11 mouse cellular contexts compared by ENCODE assay signal in genomic region chr8:126567674-126568073, GRCm38 (mm10). TPM values are rescaled to one million over a fixed set of nuclear protein-coding genes. Genes with fewer than 3 reads are reported as not detected.
DNase-seq lines count a peak whose midpoint lies in the region; ATAC-seq and TF ChIP-seq lines count a peak whose summit lies in the region.
"Had no signal": no experiment of that assay in that cellular context is flagged by ENCODE, and none has a peak within 500 bp of the region (broad histone marks: within the 10 kb centered on the region; RNA-seq: fewer than 3 reads in every experiment).

No protein-coding gene starts in this region.

- H3K27ac ChIP-seq in heart, embryonic 10.5 days: peak overlapping the region; percentile 91
- H3K27ac ChIP-seq in midbrain, postnatal 0 days (ENCODE audit: low read depth, low read length): no peak overlapping the region
- H3K27ac ChIP-seq: liver, embryonic 15.5 days had no signal

- 58% methylated on average over 2 of the region's 2 CpGs for WGBS in heart, embryonic 10.5 days
- 64% methylated on average over 2 of the region's 2 CpGs for WGBS in midbrain, postnatal 0 days

- peak; percentile 46 for DNase-seq in adrenal gland, postnatal 14 days
- no peak for DNase-seq in adrenal gland, postnatal 36 days
- peak; percentile 36 for DNase-seq in lung, postnatal 36 days
- no peak for DNase-seq in lung, postnatal 25 days (ENCODE audit: low spot score)
- no peak for DNase-seq in heart, embryonic 10.5 days (ENCODE audit: low spot score)
- peak; percentile 41 for DNase-seq in midbrain, postnatal 0 days (ENCODE audit: low spot score)
- no peak for DNase-seq in urinary bladder, postnatal 36 days (ENCODE audit: low spot score in 2 of 2)
- DNase-seq: embryo, embryonic 11 days; kidney, adult 11 months had no signal

- H3K4me3 ChIP-seq in heart, embryonic 10.5 days: no peak overlapping the region
- no peak overlapping the region for H3K4me3 ChIP-seq in midbrain, postnatal 0 days (ENCODE audit: low read depth, low read length)
- H3K4me3 ChIP-seq: liver, embryonic 15.5 days had no signal

- no peak overlapping the region for H3K4me2 ChIP-seq in midbrain, postnatal 0 days (ENCODE audit: low read depth, low read length, poor library complexity, severe bottlenecking)
- H3K4me2 ChIP-seq: liver, embryonic 15.5 days had no signal

- H3K9ac ChIP-seq in midbrain, postnatal 0 days (replicated peaks; ENCODE audit: low read length, poor library complexity, severe bottlenecking): no peak overlapping the region
- H3K9ac ChIP-seq: liver, embryonic 15.5 days had no signal

- no peaks in the 10 kb centered on the region for H3K27me3 ChIP-seq in heart, embryonic 10.5 days (ENCODE audit: insufficient read depth, poor library complexity, severe bottlenecking)
- no peaks in the 10 kb centered on the region for H3K27me3 ChIP-seq in midbrain, postnatal 0 days (ENCODE audit: insufficient read depth, low read length)
- H3K27me3 ChIP-seq: liver, embryonic 15.5 days had no signal

- no peak for TF ChIP-seq CTCF in midbrain, postnatal 0 days (IDR thresholded peaks at IDR 0.05)

- H3K9me3 ChIP-seq in heart, embryonic 10.5 days: no peaks in the 10 kb centered on the region
- no peaks in the 10 kb centered on the region for H3K9me3 ChIP-seq in midbrain, postnatal 0 days (ENCODE audit: low read length)
- H3K9me3 ChIP-seq: liver, embryonic 15.5 days had no signal

- ATAC-seq in midbrain, postnatal 0 days (ENCODE audit: low FRiP score): no peak
- ATAC-seq in cerebellum, adult (ENCODE audit: insufficient number of reproducible peaks, low FRiP score, low TSS enrichment): no peak

- peaks cover 61% of the 10 kb centered on the region for H3K4me1 ChIP-seq in heart, embryonic 10.5 days
- H3K4me1 ChIP-seq in midbrain, postnatal 0 days (ENCODE audit: insufficient read depth, low read length): peaks cover 15% of the 10 kb centered on the region; the same call in 1 of the 2 replicates

- no peaks in the 10 kb centered on the region for H3K36me3 ChIP-seq in heart, embryonic 10.5 days
- H3K36me3 ChIP-seq in midbrain, postnatal 0 days (ENCODE audit: insufficient read depth, low read length): no peaks in the 10 kb centered on the region
- H3K36me3 ChIP-seq: liver, embryonic 15.5 days had no signal

RNA-seq across cellular contexts. Expression of gene Irf2bp2, which starts 26.1 kb away (rescaled TPM):
- total RNA-seq in adrenal gland, postnatal 14 days (2021): 97.2 and 105 TPM in 2 replicates
- total RNA-seq in adrenal gland, postnatal 36 days (2021): 100 to 1,000 TPM in 1 of 2 experiments, 10 to 100 TPM in 1; 89.7 to 114 TPM
- polyA plus RNA-seq in heart, embryonic 10.5 days (2016; fragmentation: Nextera tagmentation; extraction: Ambion mirVana): 4.6 and 6.5 TPM in 2 replicates
- total RNA-seq in midbrain, postnatal 0 days (2014; rRNA removed): 81.3 and 88.2 TPM in 2 replicates
- polyA plus RNA-seq in midbrain, postnatal 0 days (2015; fragmentation: Nextera tagmentation; extraction: Ambion mirVana): 8.0 and 9.2 TPM in 2 replicates

Comparison
In these comparisons a context has a peak if more than half of its experiments do, and no peak if none do; other contexts are left out.
1. DNase-seq: peak in adrenal gland, postnatal 14 days (single experiment), lung, postnatal 36 days (single experiment) and midbrain, postnatal 0 days (single experiment); none in adrenal gland, postnatal 36 days (0 of 2), lung, postnatal 25 days (single experiment), heart, embryonic 10.5 days (single experiment) and urinary bladder, postnatal 36 days (0 of 2).